Mouse (Mus musculus): ENCODE results near the gene Rdh9. TPM values are rescaled to one million over a fixed set of nuclear protein-coding genes. Genes with fewer than 3 reads are reported as not detected.
A peak's percentile ranks its signal among the peaks of the same experiment; 100 is the strongest.

The Rdh9 gene
- polyA plus RNA-seq, 1 experiment, result 0.11 TPM

DNA sequence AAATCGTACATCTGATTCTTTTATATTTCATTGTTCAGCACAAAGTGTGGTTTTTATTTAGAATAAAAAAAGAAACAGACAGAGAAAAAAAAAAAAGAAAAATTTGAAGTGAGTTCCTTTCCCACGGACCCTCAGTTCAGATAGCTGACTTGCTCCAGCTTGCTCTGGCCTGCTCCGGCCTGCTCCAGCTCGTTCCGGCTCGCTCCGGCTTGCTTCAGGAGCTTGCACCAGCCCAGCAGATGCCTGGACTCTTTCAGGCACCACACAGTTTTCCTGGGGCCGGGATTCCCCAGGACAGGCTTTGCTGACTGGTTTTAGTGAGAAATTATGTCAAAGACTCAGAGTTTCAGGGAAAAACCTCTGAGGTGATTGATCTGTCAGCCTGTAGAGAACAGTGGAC lies 28.9 kb upstream of the Rdh9 start:
- no peak for TF ChIP-seq POLR2A (IDR thresholded peaks at IDR 0.05; ENCODE audit: control insufficient read depth, low read depth, low read length)
- no peak for TF ChIP-seq CTCF (IDR thresholded peaks at IDR 0.05; ENCODE audit: control insufficient read depth, insufficient read depth, insufficient replicate concordance, low read depth, low read length)
- Histone ChIP-seq H3K36me3 (ENCODE audit: control insufficient read depth, insufficient read depth, low read length) (no peaks in the 10 kb centered on the region; the same call in 1 of the 2 replicates), H3K27me3 (ENCODE audit: control insufficient read depth, insufficient read depth, low read length) (no peaks in the 10 kb centered on the region), H3K4me1 (ENCODE audit: control insufficient read depth, insufficient read depth, low read length) (peaks cover 14% of the 10 kb centered on the region), H3K4me3 (ENCODE audit: control insufficient read depth, low read depth, low read length) (no peak overlapping the region), H3K27ac (ENCODE audit: control insufficient read depth, insufficient read depth, low read depth, low read length) (no peak overlapping the region)

- Histone ChIP-seq H3K27ac (ENCODE audit: control insufficient read depth, insufficient read depth, low read depth, low read length) (no peak overlapping the region), H3K27me3 (ENCODE audit: control insufficient read depth, insufficient read depth, low read length) (no peaks in the 10 kb centered on the region), H3K4me3 (ENCODE audit: control insufficient read depth, low read depth, low read length) (no peak overlapping the region), H3K36me3 (ENCODE audit: control insufficient read depth, insufficient read depth, low read length) (no peaks in the 10 kb centered on the region; the same call in 1 of the 2 replicates), H3K4me1 (ENCODE audit: control insufficient read depth, insufficient read depth, low read length) (peaks cover 14% of the 10 kb centered on the region)
- TF ChIP-seq POLR2A (IDR thresholded peaks at IDR 0.05; ENCODE audit: control insufficient read depth, low read depth, low read length), result no peak
Observed at GRCm38 (mm10) chr10:127748847-127749612, 27.2 kb upstream of the Rdh9 start.

DNA sequence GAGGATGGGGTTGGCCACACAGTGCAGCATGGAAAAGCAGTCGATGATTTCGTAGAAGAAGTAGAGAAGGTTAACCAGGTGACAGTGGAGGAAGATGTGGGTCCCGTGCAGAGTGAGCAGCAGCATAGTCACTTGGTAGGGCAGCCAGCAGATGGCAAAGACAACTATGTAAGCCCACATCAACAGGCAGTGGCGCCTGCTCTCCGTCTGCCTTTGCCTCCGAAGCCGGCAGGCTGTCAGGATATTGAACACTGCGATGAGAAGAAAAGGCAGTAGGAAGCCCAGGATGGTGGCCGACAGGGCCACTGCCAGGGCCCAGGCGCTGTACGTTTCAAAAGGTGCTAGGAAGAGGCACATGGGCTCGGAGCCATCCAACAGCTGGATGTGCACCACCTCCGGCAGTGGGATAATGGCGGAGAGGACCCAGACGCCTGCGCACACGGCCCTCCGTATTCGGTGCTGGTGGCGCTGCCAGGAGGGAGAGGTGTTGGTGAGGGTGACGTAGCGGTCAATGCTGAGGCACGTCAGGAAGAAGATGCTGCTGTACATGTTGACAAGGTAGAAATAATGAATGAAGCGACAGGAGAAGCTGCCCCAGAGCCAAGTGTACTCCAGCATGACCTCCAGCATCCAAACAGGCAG lies 25.9 kb upstream of the Rdh9 start:
- Histone ChIP-seq H3K4me3 (ENCODE audit: control insufficient read depth, low read depth, low read length) (peak overlapping the region; percentile 22), H3K4me1 (ENCODE audit: control insufficient read depth, insufficient read depth, low read length) (peaks cover 14% of the 10 kb centered on the region), H3K27ac (ENCODE audit: control insufficient read depth, insufficient read depth, low read depth, low read length) (peak overlapping the region; percentile 12), H3K36me3 (ENCODE audit: control insufficient read depth, insufficient read depth, low read length) (no peaks in the 10 kb centered on the region), H3K27me3 (ENCODE audit: control insufficient read depth, insufficient read depth, low read length) (no peaks in the 10 kb centered on the region)
- TF ChIP-seq POLR2A (IDR thresholded peaks at IDR 0.05; ENCODE audit: control insufficient read depth, low read depth, low read length), result no peak
- no peak for TF ChIP-seq CTCF (IDR thresholded peaks at IDR 0.05; ENCODE audit: control insufficient read depth, insufficient read depth, insufficient replicate concordance, low read depth, low read length)

GRCm38 (mm10) chr10:127751548-127751947 lies 24.6 kb upstream of the Rdh9 start, which contains the start of gene Gpr182:
TSS of gene Gpr182 (minus strand) at chr10:127751732.
- no peaks in the 10 kb centered on the region for H3K27me3 ChIP-seq (ENCODE audit: control insufficient read depth, insufficient read depth, low read length)
- TF ChIP-seq CTCF (IDR thresholded peaks at IDR 0.05; ENCODE audit: control insufficient read depth, insufficient read depth, insufficient replicate concordance, low read depth, low read length), result no peak
- TF ChIP-seq POLR2A (IDR thresholded peaks at IDR 0.05; ENCODE audit: control insufficient read depth, low read depth, low read length), result no peak
- no peak within 1 kb of the TSS for H3K27ac ChIP-seq (ENCODE audit: control insufficient read depth, insufficient read depth, low read depth, low read length)
- H3K4me1 ChIP-seq (ENCODE audit: control insufficient read depth, insufficient read depth, low read length), result peaks cover 22% of the 10 kb centered on the region
- H3K36me3 ChIP-seq (ENCODE audit: control insufficient read depth, insufficient read depth, low read length), result no peaks in the 10 kb centered on the region
- H3K4me3 ChIP-seq (ENCODE audit: control insufficient read depth, low read depth, low read length), result peak within 1 kb of the TSS; percentile 2; the same call in 1 of the 2 replicates

GRCm38 (mm10) chr10:127754566-127755166 lies 21.5 kb upstream of the Rdh9 start:
- TF ChIP-seq CTCF (IDR thresholded peaks at IDR 0.05; ENCODE audit: control insufficient read depth, insufficient read depth, insufficient replicate concordance, low read depth, low read length), result no peak

DNA sequence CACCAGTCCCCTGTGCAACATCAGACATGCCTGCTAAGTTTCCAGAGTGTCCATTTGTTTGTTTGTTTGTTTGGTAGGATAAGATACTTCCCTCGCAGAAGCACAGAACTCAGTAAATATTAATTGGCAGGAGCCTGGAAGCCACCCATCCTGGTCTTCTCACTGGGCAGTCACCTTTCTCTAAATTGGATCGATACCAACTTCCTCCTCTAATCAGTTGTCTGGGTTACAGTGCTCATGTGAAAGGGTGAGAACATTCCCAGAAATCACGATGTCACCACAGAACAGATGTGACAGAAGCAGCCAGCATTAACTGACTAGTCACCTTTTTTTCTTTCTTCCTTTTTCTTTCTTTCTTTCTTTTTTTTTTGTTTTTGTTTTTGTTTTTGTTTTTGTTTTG lies 20.9 kb upstream of the Rdh9 start:
- Histone ChIP-seq H3K27ac (ENCODE audit: control insufficient read depth, insufficient read depth, low read depth, low read length) (peak overlapping the region; percentile 71), H3K4me3 (ENCODE audit: control insufficient read depth, low read depth, low read length) (no peak overlapping the region), H3K36me3 (ENCODE audit: control insufficient read depth, insufficient read depth, low read length) (no peaks in the 10 kb centered on the region), H3K4me1 (ENCODE audit: control insufficient read depth, insufficient read depth, low read length) (peaks cover 16% of the 10 kb centered on the region), H3K27me3 (ENCODE audit: control insufficient read depth, insufficient read depth, low read length) (no peaks in the 10 kb centered on the region)
- TF ChIP-seq CTCF (IDR thresholded peaks at IDR 0.05; ENCODE audit: control insufficient read depth, insufficient read depth, insufficient replicate concordance, low read depth, low read length), result no peak
- TF ChIP-seq POLR2A (IDR thresholded peaks at IDR 0.05; ENCODE audit: control insufficient read depth, low read depth, low read length), result no peak

More at GRCm38 (mm10) chr10:127754566-127755166, 21.5 kb upstream of the Rdh9 start:
- Histone ChIP-seq H3K36me3 (ENCODE audit: control insufficient read depth, insufficient read depth, low read length) (no peaks in the 10 kb centered on the region), H3K27me3 (ENCODE audit: control insufficient read depth, insufficient read depth, low read length) (no peaks in the 10 kb centered on the region), H3K27ac (ENCODE audit: control insufficient read depth, insufficient read depth, low read depth, low read length) (peak overlapping the region; percentile 71), H3K4me1 (ENCODE audit: control insufficient read depth, insufficient read depth, low read length) (peaks cover 21% of the 10 kb centered on the region), H3K4me3 (ENCODE audit: control insufficient read depth, low read depth, low read length) (no peak overlapping the region)

- Histone ChIP-seq H3K4me1 (ENCODE audit: control insufficient read depth, insufficient read depth, low read length) (peaks cover 9% of the 10 kb centered on the region), H3K27me3 (ENCODE audit: control insufficient read depth, insufficient read depth, low read length) (no peaks in the 10 kb centered on the region), H3K36me3 (ENCODE audit: control insufficient read depth, insufficient read depth, low read length) (no peaks in the 10 kb centered on the region), H3K27ac (ENCODE audit: control insufficient read depth, insufficient read depth, low read depth, low read length) (peak overlapping the region; percentile 2; the same call in 1 of the 2 replicates), H3K4me3 (ENCODE audit: control insufficient read depth, low read depth, low read length) (peak overlapping the region; percentile 10)
- TF ChIP-seq POLR2A (IDR thresholded peaks at IDR 0.05; ENCODE audit: control insufficient read depth, low read depth, low read length) (0 out of 2 replicates have a peak, but pooled peaks have one; percentile 15), CTCF (IDR thresholded peaks at IDR 0.05; ENCODE audit: control insufficient read depth, insufficient read depth, insufficient replicate concordance, low read depth, low read length) (no peak)
Observed at GRCm38 (mm10) chr10:127755770-127756468, 20.3 kb upstream of the Rdh9 start.

All from testis, adult 2 months (tissue).